Mouse (Mus musculus) liver, adult (tissue): ENCODE results near the gene 5730455P16Rik.

Experiments used
- GATA4 ChIP-seq: IDR thresholded peaks from 2 replicates; pipeline ENCODE4 v1.6.1; 2014; ENCODE audit warnings: mild to moderate bottlenecking, low read length; ENCODE audit not compliant: insufficient replicate concordance

Gene 5730455P16Rik

DNA sequence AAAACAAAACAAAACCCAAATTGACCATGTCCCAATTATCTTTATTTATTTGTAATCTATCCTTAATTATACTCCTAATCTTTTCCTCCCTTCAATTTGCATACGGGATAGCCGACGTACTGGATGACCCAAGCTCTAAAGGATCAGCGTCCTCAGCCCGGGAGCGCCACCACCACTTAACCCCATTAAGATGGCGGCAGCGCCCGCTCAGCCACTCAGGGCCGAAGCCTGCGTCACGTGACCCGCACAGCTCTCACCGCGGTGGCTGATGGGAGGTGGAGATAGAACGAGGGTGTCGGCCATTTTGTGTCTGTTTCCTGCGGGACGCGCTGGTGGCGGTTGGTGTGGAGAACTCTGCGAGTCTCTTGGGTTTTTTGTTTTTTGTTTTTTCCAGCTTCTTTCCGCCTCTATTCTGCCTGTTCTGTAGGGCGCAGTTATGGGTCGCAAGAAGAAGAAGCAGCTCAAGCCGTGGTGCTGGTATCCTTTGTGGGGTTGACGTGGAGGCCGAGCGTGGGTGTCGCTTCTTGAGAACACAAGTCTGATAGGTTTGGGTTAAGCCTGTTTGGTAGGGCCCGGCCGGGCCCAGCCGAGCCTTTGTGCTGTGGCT lies 5.3 kb upstream of the 5730455P16Rik start, which contains the start of gene Zfp207:
TSS of gene Zfp207 (plus strand) at position 261 of the 607 bp plus-strand sequence.
- TF ChIP-seq GATA4 = peak; percentile 54; the same call in 1 of the 2 replicates

DNA sequence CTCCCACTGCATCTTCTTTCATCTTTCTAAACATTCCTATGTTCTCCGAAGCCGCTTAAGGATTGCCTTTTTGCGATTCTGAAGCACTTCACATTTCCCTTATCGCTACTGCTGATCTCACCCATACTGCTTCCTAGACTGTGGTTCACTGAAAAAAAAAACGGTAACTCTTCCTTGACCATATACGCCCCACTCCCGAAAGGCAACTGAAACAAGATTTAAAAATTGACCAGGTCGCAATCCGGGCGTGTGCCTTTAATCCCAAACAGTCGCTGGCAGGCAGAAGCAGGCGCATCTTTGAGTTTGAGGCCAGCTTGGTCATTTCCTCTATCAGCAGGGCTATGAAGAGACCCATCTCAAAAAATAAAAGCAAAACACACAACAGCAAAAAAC lies 4.8 kb upstream of the 5730455P16Rik start:
- peak; percentile 58; the same call in 1 of the 2 replicates for TF ChIP-seq GATA4

DNA sequence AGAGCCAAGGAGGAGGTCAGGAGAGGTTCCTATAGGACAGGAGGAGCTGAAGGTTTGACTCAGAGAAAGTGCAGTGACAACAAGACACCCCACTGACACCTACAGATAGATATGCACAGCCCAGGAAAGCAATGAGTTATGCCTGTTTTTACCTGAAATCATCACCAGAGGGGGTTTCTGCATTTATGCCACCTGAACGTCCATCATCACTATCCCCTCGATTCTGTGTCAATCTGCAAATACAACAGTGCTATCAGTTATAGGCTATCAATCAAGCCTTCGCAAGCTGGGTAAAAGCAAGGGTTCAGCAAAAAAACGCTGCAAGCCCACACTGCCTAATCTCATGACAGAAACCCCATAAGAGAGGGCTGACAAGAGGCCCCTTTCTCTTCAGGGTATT lies 1.2 kb downstream of the 5730455P16Rik start:
- TF ChIP-seq GATA4 = no peak

DNA sequence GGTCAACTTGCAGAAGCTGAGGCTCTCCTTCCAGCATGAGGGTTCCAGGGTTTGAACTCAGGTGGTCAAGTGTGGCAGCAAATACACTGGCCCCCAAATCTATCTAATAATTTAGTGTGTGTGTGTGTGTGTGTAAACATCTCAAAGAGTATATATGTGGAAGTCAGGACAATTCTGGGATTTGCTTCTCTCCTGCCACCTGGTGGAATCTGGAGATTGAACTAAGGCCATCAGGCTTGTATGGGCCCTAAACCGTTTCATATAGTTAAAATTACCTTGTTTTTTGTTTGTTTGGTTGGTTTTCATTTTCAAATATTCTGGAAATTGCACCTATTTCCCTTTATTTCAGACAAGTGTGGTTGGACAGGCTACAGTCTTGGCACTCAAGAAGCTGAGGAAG lies 8.9 kb downstream of the 5730455P16Rik start:
- no peak for TF ChIP-seq GATA4

GRCm38 (mm10) chr11:80354832-80355231 lies 23.0 kb downstream of the 5730455P16Rik start:
- no peak for TF ChIP-seq GATA4

DNA sequence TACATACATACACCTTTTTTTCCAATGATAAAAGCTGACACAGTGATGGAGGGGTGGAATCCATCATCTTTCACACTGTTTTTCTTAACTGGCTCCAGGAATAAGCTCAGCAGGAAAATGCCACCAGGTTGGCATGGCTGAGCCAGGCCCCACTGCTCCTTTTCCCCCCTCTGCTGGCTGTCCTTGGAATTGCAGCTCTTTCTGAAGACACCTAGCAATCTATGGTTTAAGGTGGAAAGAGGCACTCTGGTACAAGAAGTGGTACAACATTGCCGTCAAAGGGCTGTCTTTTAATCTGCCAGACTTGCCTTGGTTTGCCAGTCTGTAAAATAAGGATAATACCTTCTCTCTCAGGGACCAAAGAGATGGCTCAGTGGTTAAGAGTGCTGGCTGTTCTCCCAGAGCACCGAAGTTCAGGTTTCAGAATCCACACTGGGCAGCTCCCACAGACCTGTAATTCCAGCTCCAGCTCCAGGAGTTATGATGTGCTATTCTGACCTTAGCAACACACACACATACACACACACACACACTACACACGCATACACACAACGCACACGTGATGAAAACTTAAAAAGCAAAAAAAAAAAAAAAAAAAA lies 25.9 kb downstream of the 5730455P16Rik start:
- no peak for TF ChIP-seq GATA4

DNA sequence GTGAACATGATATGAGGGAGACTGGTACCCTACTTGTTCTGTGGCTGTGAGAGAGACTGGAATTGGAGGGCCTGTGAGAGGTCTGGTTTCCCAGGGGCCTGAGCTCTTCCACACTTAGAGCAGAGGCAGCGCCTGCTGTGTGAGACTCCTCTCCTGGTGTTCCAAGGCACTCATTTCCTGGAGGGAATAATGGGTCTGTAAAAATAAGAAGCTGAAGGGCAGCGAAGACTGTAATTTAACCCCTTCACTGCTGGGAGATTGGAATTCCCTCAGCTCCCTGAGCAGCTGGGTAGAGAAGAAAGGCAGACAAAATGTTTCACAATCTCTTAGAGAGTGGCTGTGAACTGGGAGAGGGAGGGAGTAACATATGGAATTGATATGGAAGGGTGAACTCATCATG lies 35.4 kb downstream of the 5730455P16Rik start:
- TF ChIP-seq GATA4 = no peak

GRCm38 (mm10) chr11:80336351-80336730 lies 41.5 kb downstream of the 5730455P16Rik start:
- TF ChIP-seq GATA4 = no peak

DNA sequence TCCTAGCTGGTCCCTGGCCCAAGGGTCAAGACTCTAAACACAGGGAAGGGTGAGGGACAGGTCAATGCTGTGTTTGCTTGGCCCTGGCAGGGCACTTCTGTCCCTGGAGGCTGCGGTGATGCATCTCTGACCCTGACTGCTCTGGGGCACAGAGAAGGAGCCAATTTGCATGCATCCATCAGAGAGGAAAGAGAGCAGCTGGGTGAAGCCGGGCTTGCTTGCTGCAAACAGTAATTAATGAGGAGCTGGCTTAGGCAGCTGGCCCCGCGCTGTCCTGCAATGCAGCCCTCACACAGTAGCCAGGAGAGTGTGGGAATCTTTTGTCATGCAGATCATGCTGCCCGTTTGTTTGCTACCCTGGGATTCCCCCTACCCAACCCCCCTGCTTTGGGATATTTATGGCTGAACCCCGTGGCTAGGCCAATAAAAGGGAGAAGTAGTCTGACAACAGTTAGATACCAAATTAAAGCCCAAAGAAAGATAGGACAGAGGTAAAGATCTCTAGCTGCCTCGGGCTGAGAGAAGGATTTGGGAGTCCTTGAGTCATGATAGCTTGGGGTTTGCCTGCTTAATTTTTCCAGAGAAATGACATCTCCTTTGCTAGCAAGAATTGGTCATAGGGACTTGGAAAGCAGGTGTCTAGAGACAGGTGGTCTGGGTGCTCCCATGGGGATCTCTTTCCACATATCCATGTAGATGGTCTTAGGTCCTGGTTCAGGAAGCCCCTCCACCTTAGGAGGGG lies 42.1 kb downstream of the 5730455P16Rik start:
- TF ChIP-seq GATA4 = no peak

- TF ChIP-seq GATA4 = no peak
These were observed 45.0 kb downstream of the 5730455P16Rik start for GRCm38 (mm10) chr11:80332709-80333400.

DNA sequence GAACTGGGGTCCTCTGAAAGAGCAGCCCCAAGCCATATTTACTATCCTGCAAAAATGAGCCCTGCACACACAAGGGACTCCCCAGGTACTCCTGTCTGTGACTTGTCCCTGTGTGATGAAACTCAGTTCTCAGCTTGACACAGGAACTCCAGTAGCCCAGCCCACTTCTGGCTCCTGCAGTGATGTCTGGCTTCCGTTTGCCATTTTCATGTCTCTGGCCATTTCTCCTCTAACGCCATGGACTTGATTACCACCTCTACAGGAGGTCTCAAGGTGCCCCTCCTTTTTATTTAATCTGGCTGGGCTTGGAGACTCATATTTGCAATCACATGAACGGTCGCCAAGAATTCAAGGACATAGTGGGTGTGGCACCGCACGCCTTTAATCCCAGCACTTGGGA lies 53.2 kb downstream of the 5730455P16Rik start:
- no peak for TF ChIP-seq GATA4

- TF ChIP-seq GATA4 = no peak
These were observed 54.6 kb downstream of the 5730455P16Rik start for GRCm38 (mm10) chr11:80323255-80323654.

GRCm38 (mm10) chr11:80315743-80316639 lies 61.8 kb downstream of the 5730455P16Rik start:
- TF ChIP-seq GATA4 = no peak

- no peak for TF ChIP-seq GATA4
These were observed 63.9 kb downstream of the 5730455P16Rik start for GRCm38 (mm10) chr11:80313944-80314343.

DNA sequence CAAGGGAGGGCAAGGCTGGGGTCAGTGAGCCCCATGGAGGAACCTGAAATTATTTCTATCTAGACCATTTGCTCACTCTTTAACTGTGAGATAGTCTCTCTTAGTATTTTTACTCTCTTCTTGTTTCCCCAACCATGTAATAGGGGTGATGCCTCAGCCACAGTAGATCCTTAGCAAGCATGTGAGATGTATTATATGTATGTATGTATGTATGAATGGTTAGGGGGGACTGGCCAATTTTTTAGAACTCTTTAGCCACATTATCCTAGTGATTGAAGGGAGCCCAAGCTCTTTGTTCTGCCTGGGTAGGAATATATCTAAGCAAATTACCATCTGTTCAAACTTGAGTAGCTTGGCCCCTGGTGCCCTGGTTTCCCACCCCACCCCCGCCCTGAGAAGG lies 64.4 kb downstream of the 5730455P16Rik start:
- no peak for TF ChIP-seq GATA4
